Mouse (Mus musculus): ENCODE measurements at regions not wholly inside any gene's neighbourhood (a gene's known extent, or its start where the extent isn't known, plus 50 kb on each side); places are given as distances from the start of the nearest gene placed in this dataset.

- WGBS: 40% methylated on average over 5 of the region's 5 CpGs
- DNase-seq (ENCODE audit: low spot score): no peak
- H3K27ac ChIP-seq (ENCODE audit: low read depth): no peak overlapping the region
These were observed 55.4 kb downstream of the Pja1 start for GRCm38 (mm10) chrX:99415701-99416100.

GRCm38 (mm10) chrX:99410942-99411341 lies 60.1 kb downstream of the Pja1 start:
- Histone ChIP-seq H3K4me3 (ENCODE audit: low read depth, low read length) (no peak overlapping the region), H3K4me1 (replicated peaks; ENCODE audit: control insufficient read depth, insufficient read depth, low read length) (0 out of 2 replicates have a peak, but pooled peaks cover 6% of the 10 kb centered on the region), H3K36me3 (ENCODE audit: control insufficient read depth, insufficient read depth, low read length) (no peaks in the 10 kb centered on the region), H3K9ac (ENCODE audit: low read length) (no peak overlapping the region), H3K9me3 (ENCODE audit: control insufficient read depth, low read length) (no peaks in the 10 kb centered on the region), H3K4me2 (ENCODE audit: low read length) (no peak overlapping the region), H3K27ac (ENCODE audit: low read depth) (no peak overlapping the region), H3K27me3 (replicated peaks; ENCODE audit: control insufficient read depth, insufficient read depth, low read length) (0 out of 2 replicates have a peak, but pooled peaks cover 5% of the 10 kb centered on the region)
- ATAC-seq (replicated peaks; ENCODE audit: low FRiP score, low TSS enrichment, low read depth): 0 out of 2 replicates have a peak, but pooled peaks have one; percentile 34
- no peak for DNase-seq (ENCODE audit: low spot score)
- 67% methylated on average over 3 of the region's 3 CpGs for WGBS

More at GRCm38 (mm10) chrX:99415701-99416100, 55.4 kb downstream of the Pja1 start:
- no peak for ATAC-seq (replicated peaks; ENCODE audit: low FRiP score, low TSS enrichment, low read depth)
- H3K9ac ChIP-seq (ENCODE audit: low read length): no peak overlapping the region
- no peaks in the 10 kb centered on the region for H3K4me1 ChIP-seq (replicated peaks; ENCODE audit: control insufficient read depth, insufficient read depth, low read length)
- no peak overlapping the region for H3K4me2 ChIP-seq (ENCODE audit: low read length)
- 0 out of 2 replicates have a peak, but pooled peaks cover 11% of the 10 kb centered on the region for H3K27me3 ChIP-seq (replicated peaks; ENCODE audit: control insufficient read depth, insufficient read depth, low read length)
- no peaks in the 10 kb centered on the region for H3K36me3 ChIP-seq (ENCODE audit: control insufficient read depth, insufficient read depth, low read length)
- H3K4me3 ChIP-seq (ENCODE audit: low read depth, low read length): no peak overlapping the region
- no peaks in the 10 kb centered on the region for H3K9me3 ChIP-seq (ENCODE audit: control insufficient read depth, low read length)

- 0 out of 2 replicates have a peak, but pooled peaks cover 2% of the 10 kb centered on the region for H3K27me3 ChIP-seq (replicated peaks; ENCODE audit: control insufficient read depth, insufficient read depth, low read length)
- 42% methylated on average over 10 of the region's 10 CpGs for WGBS
These were observed 61.2 kb downstream of the Pja1 start for GRCm38 (mm10) chrX:99409858-99410257.

GRCm38 (mm10) chrX:99409331-99409730 lies 61.7 kb downstream of the Pja1 start:
- Histone ChIP-seq H3K4me2 (ENCODE audit: low read length) (no peak overlapping the region), H3K27me3 (replicated peaks; ENCODE audit: control insufficient read depth, insufficient read depth, low read length) (0 out of 2 replicates have a peak, but pooled peaks cover 2% of the 10 kb centered on the region), H3K4me1 (replicated peaks; ENCODE audit: control insufficient read depth, insufficient read depth, low read length) (0 out of 2 replicates have a peak, but pooled peaks cover 6% of the 10 kb centered on the region), H3K9ac (ENCODE audit: low read length) (no peak overlapping the region), H3K4me3 (ENCODE audit: low read depth, low read length) (no peak overlapping the region), H3K9me3 (ENCODE audit: control insufficient read depth, low read length) (no peaks in the 10 kb centered on the region), H3K27ac (ENCODE audit: low read depth) (no peak overlapping the region), H3K36me3 (ENCODE audit: control insufficient read depth, insufficient read depth, low read length) (no peaks in the 10 kb centered on the region)
- DNase-seq (ENCODE audit: low spot score) (no peak), ATAC-seq (replicated peaks; ENCODE audit: low FRiP score, low TSS enrichment, low read depth) (no peak)
- 37% methylated on average over 5 of the region's 5 CpGs for WGBS

More at GRCm38 (mm10) chrX:99409858-99410257, 61.2 kb downstream of the Pja1 start:
- no peaks in the 10 kb centered on the region for H3K9me3 ChIP-seq (ENCODE audit: control insufficient read depth, low read length)
- H3K36me3 ChIP-seq (ENCODE audit: control insufficient read depth, insufficient read depth, low read length): no peaks in the 10 kb centered on the region
- 0 out of 2 replicates have a peak, but pooled peaks cover 6% of the 10 kb centered on the region for H3K4me1 ChIP-seq (replicated peaks; ENCODE audit: control insufficient read depth, insufficient read depth, low read length)
- ATAC-seq (replicated peaks; ENCODE audit: low FRiP score, low TSS enrichment, low read depth) (no peak), DNase-seq (ENCODE audit: low spot score) (no peak)
- H3K4me2 ChIP-seq (ENCODE audit: low read length): no peak overlapping the region
- H3K4me3 ChIP-seq (ENCODE audit: low read depth, low read length): no peak overlapping the region
- no peak overlapping the region for H3K27ac ChIP-seq (ENCODE audit: low read depth)
- H3K9ac ChIP-seq (ENCODE audit: low read length): no peak overlapping the region

- WGBS: 37% methylated on average over 6 of the region's 6 CpGs
- no peak overlapping the region for H3K27ac ChIP-seq (ENCODE audit: low read depth)
- H3K9me3 ChIP-seq (ENCODE audit: control insufficient read depth, low read length): no peaks in the 10 kb centered on the region
- no peak overlapping the region for H3K4me3 ChIP-seq (ENCODE audit: low read depth, low read length)
- no peak overlapping the region for H3K9ac ChIP-seq (ENCODE audit: low read length)
- 0 out of 2 replicates have a peak, but pooled peaks cover 6% of the 10 kb centered on the region for H3K4me1 ChIP-seq (replicated peaks; ENCODE audit: control insufficient read depth, insufficient read depth, low read length)
- no peak overlapping the region for H3K4me2 ChIP-seq (ENCODE audit: low read length)
- no peaks in the 10 kb centered on the region for H3K36me3 ChIP-seq (ENCODE audit: control insufficient read depth, insufficient read depth, low read length)
- H3K27me3 ChIP-seq (replicated peaks; ENCODE audit: control insufficient read depth, insufficient read depth, low read length): 0 out of 2 replicates have a peak, but pooled peaks cover 2% of the 10 kb centered on the region
- ATAC-seq (replicated peaks; ENCODE audit: low FRiP score, low TSS enrichment, low read depth) (peak; percentile 64), DNase-seq (ENCODE audit: low spot score) (peak; percentile 57)
These were observed 62.3 kb downstream of the Pja1 start for GRCm38 (mm10) chrX:99408804-99409203.

GRCm38 (mm10) chrX:99405843-99406242 lies 65.2 kb downstream of the Pja1 start:
- Histone ChIP-seq H3K4me2 (ENCODE audit: low read length) (no peak overlapping the region), H3K27me3 (replicated peaks; ENCODE audit: control insufficient read depth, insufficient read depth, low read length) (0 out of 2 replicates have a peak, but pooled peaks cover 2% of the 10 kb centered on the region), H3K27ac (ENCODE audit: low read depth) (no peak overlapping the region), H3K4me3 (ENCODE audit: low read depth, low read length) (no peak overlapping the region), H3K4me1 (replicated peaks; ENCODE audit: control insufficient read depth, insufficient read depth, low read length) (0 out of 2 replicates have a peak, but pooled peaks cover 6% of the 10 kb centered on the region), H3K9me3 (ENCODE audit: control insufficient read depth, low read length) (no peaks in the 10 kb centered on the region), H3K9ac (ENCODE audit: low read length) (no peak overlapping the region), H3K36me3 (ENCODE audit: control insufficient read depth, insufficient read depth, low read length) (no peaks in the 10 kb centered on the region)
- DNase-seq (ENCODE audit: low spot score) (no peak), ATAC-seq (replicated peaks; ENCODE audit: low FRiP score, low TSS enrichment, low read depth) (no peak)
- 50% methylated on average over 8 of the region's 8 CpGs for WGBS

- no peak overlapping the region for H3K4me2 ChIP-seq (ENCODE audit: low read length)
- H3K27ac ChIP-seq (ENCODE audit: low read depth): no peak overlapping the region
- H3K9ac ChIP-seq (ENCODE audit: low read length): no peak overlapping the region
- WGBS: 66% methylated on average over 6 of the region's 6 CpGs
- ATAC-seq (replicated peaks; ENCODE audit: low FRiP score, low TSS enrichment, low read depth) (no peak), DNase-seq (ENCODE audit: low spot score) (no peak)
- H3K4me3 ChIP-seq (ENCODE audit: low read depth, low read length): no peak overlapping the region
- H3K27me3 ChIP-seq (replicated peaks; ENCODE audit: control insufficient read depth, insufficient read depth, low read length): 0 out of 2 replicates have a peak, but pooled peaks cover 2% of the 10 kb centered on the region
- no peaks in the 10 kb centered on the region for H3K9me3 ChIP-seq (ENCODE audit: control insufficient read depth, low read length)
- H3K4me1 ChIP-seq (replicated peaks; ENCODE audit: control insufficient read depth, insufficient read depth, low read length): no peaks in the 10 kb centered on the region
- H3K36me3 ChIP-seq (ENCODE audit: control insufficient read depth, insufficient read depth, low read length): no peaks in the 10 kb centered on the region
These were observed 67.4 kb downstream of the Pja1 start for GRCm38 (mm10) chrX:99403521-99404149.

- no peak overlapping the region for H3K4me3 ChIP-seq (ENCODE audit: low read depth, low read length)
- 62% methylated on average over 9 of the region's 9 CpGs for WGBS
- no peak for ATAC-seq (replicated peaks; ENCODE audit: low FRiP score, low TSS enrichment, low read depth)
- no peaks in the 10 kb centered on the region for H3K36me3 ChIP-seq (ENCODE audit: control insufficient read depth, insufficient read depth, low read length)
- DNase-seq (ENCODE audit: low spot score): peak; percentile 61
- H3K27me3 ChIP-seq (replicated peaks; ENCODE audit: control insufficient read depth, insufficient read depth, low read length): 0 out of 2 replicates have a peak, but pooled peaks cover 2% of the 10 kb centered on the region
- H3K27ac ChIP-seq (ENCODE audit: low read depth): no peak overlapping the region
- H3K4me1 ChIP-seq (replicated peaks; ENCODE audit: control insufficient read depth, insufficient read depth, low read length): no peaks in the 10 kb centered on the region
- no peak overlapping the region for H3K4me2 ChIP-seq (ENCODE audit: low read length)
- no peak overlapping the region for H3K9ac ChIP-seq (ENCODE audit: low read length)
- H3K9me3 ChIP-seq (ENCODE audit: control insufficient read depth, low read length): no peaks in the 10 kb centered on the region
These were observed 68.1 kb downstream of the Pja1 start for GRCm38 (mm10) chrX:99402841-99403520.

Data from intestine, embryonic 14.5 days (tissue).